Mouse (Mus musculus) spleen, postnatal 14 days (tissue): ENCODE measurements at regions not wholly inside any gene's neighbourhood (a gene's known extent, or its start where the extent isn't known, plus 50 kb on each side); places are given as distances from the start of the nearest gene placed in this dataset.

Experiments
- DNase-seq, 2 experiments: peaks; one replicate each; pipeline ENCODE4 v3.0.0; 2021 to 2022; ENCODE audit warnings: low spot score in 2 of 2

- DNase-seq, result no peak
These were observed 285.9 kb upstream of the Cxadr start for GRCm38 (mm10) chr16:78015401-78015800.

- DNase-seq, result no peak
These were observed 288.1 kb upstream of the Cxadr start for GRCm38 (mm10) chr16:78013049-78013819.

- no peak for DNase-seq
These were observed 297.3 kb upstream of the Cxadr start for GRCm38 (mm10) chr16:78004016-78004415.

GRCm38 (mm10) chr16:77992986-77993385, 308.3 kb upstream of the Cxadr start:
- DNase-seq, result no peak

GRCm38 (mm10) chr16:77989791-77990325, 311.4 kb upstream of the Cxadr start:
- no peak for DNase-seq

DNA sequence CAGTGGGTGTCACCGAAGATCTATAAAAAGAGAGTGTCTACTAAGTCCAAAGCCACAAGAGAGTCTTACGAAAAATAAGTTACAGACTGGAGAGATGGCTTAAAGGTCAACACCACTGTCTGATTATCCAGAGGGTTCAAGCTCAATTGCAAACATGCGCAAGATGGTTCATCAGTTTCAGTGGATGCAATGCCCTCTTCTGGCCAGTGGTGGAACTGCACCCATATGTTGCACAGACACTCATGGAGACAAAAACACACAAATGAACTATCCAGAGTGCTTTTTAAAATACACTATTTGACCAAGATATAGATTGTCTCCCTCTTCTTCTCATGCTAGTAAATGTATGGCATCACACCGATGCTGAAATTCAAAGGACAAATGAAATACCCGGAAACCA, 312.1 kb upstream of the Cxadr start:
- DNase-seq, result no peak

DNA sequence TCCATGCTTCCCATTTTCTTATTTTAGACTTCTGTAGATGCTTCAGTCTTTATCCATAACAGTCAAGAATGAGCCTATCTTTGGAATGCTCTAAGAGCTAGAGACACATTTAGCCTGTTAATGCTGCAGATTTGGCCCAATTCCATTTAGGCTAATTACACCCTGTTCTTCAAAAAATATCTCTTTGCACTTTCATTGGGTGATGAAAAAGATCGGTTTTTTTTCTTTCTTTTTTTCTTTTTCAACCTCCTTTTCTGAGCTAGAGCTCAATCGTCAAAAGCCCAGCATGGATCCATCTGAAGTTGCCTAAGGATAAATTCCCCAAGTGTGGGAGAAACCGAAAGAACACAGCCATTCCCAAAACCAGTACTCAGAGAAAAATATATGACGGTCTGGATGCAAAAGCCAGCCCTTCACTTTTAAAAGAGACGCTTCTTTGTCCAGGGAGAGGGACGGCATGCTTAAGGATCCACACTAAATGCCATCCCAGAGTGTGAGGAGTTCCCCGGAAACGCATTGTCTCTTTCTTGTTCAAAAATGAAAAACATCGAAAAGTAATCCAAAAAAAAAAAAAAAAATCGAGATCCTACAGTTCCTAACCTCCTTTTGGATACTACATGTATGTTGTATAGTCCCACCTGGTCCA, 314.3 kb upstream of the Cxadr start:
- DNase-seq, result no peak

- no peak for DNase-seq
These were observed 346.9 kb upstream of the Gm11146 start for GRCm38 (mm10) chr16:77948785-77949184.

DNA sequence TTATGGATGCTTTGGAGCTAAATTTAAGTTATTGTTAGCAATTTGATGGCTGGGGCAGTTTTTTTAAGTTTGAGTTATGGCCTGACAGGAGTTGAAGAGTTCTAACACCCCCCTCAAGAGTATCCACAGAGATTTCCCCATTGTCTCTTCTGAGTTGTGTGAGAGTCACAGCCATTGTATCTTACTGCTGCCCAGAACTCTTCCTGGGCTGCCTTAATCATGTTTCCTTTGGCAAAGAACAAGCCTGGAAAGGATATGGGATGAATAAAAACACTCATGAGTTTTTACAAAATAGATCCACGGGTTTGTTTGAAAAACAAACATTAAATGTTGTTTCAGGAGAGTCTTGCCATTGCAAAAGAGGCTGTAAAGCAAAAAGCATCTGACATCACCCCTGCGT, 343.5 kb upstream of the Gm11146 start:
- DNase-seq, result no peak

- no peak for DNase-seq
These were observed 329.3 kb upstream of the Gm11146 start for GRCm38 (mm10) chr16:77931025-77931723.

GRCm38 (mm10) chr16:77914160-77915070, 312.5 kb upstream of the Gm11146 start:
- no peak for DNase-seq

- no peak for DNase-seq
These were observed 292.4 kb upstream of the Gm11146 start for GRCm38 (mm10) chr16:77894247-77894646.

GRCm38 (mm10) chr16:77893690-77894089, 291.8 kb upstream of the Gm11146 start:
- no peak for DNase-seq

GRCm38 (mm10) chr16:77892731-77893130, 290.8 kb upstream of the Gm11146 start:
- DNase-seq, result no peak

- no peak for DNase-seq
These were observed 287.5 kb upstream of the Gm11146 start for GRCm38 (mm10) chr16:77889348-77889747.

DNA sequence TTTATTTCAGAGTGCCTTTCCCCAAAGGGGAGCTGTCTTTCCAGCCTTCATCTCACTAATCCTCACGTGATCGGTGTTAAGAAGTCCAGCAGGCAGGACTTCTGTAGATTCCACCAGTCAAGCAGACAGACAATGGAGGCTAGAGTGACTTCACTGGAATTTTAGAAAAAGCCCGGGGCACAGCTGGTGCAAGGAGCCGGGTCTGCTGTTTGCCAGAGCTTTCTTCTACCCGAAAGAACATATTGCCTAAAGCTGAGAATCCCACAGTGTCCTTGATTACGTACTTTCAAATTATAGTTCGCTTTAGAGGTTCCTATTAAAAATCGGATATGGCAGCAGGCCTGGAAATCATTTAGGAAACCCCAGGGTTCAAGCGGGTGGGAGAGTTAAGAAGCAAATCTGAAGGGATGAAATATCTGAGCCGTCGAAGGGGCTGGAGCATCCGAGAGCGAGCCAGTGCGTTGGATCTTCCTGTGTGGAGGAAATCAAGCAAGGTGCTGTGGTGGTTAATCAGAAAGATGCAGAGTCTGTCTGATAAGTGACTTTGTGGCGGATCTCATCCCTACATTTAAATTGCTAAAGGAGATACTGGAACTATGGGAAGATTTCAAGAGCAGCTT, 283.3 kb upstream of the Gm11146 start:
- DNase-seq, result no peak

GRCm38 (mm10) chr16:77884495-77884894, 282.6 kb upstream of the Gm11146 start:
- DNase-seq, result no peak

DNA sequence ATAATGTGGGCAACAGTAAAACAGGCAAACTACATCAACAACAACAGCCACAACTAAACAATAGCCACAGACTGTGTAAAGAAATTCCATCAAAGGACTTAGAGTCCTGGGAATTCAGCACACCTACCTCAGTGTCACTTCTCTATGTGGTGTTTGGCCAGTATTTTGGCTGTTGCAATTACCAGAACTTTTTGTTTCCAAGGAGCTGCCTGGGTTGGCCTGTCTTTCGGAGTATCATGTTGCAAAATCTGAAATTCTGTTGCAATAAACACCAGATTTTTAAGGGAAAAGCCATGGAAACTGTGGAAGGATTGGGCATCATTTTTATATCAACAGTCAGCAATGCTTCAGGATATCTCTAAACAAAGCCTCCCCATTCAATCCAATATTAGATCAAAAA, 275.1 kb upstream of the Gm11146 start:
- no peak for DNase-seq

DNA sequence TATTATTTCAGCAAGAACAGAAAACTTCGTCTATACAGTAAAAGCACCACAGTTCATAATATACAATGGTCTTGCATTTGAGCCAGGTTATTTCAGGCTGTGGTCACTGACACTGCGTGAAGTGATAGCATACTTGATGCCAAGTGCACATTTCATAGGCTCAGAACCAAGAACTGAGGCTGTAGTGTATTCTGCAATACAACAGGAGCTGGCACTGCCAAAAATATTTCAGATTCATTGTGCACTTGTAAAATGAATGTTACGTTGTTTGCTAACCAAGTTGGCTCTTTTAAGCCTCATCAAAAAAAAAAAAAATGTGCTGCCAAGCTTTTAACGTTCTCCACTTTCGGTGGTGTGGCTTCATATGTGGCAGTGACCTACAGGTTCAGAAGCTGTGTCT, 261.4 kb upstream of the Gm11146 start:
- DNase-seq, result no peak

- DNase-seq, result no peak
These were observed 250.3 kb upstream of the Gm11146 start for GRCm38 (mm10) chr16:77852066-77852781.
